Mouse (Mus musculus) lung, adult 2 months (tissue): Measurements from ENCODE around the gene Sned1. TPM values are rescaled to one million over a fixed set of nuclear protein-coding genes. Genes with fewer than 3 reads are reported as not detected.
"Not testable (repeated sequence)": the region's sequence is repeated elsewhere in the genome, so short reads cannot be mapped to it uniquely, and the experiment has no call there.

Experiments used
- DNase-seq: peaks from one replicate; pipeline ENCODE4 v3.0.0; 2022
- H3K4me1 ChIP-seq: fragments of 200-500 bp; 2 replicates; pipeline ENCODE4 v1.6.1; 2011; ENCODE audit warnings: low read length; ENCODE audit not compliant: control insufficient read depth, insufficient read depth
- H3K4me3 ChIP-seq: fragments of 200-500 bp; replicated peaks from 2 replicates; pipeline ENCODE3; 2011; ENCODE audit warnings: low read depth, mild to moderate bottlenecking, control low read depth, low read length; ENCODE audit errors: extremely low read depth
- CTCF ChIP-seq: fragments of 200-500 bp; IDR thresholded peaks from 2 replicates; pipeline ENCODE4 v1.5.1; 2011; ENCODE audit warnings: mild to moderate bottlenecking, low read length, control low read depth; ENCODE audit not compliant: insufficient read depth
- POLR2A ChIP-seq: fragments of 200-500 bp; IDR thresholded peaks from 2 replicates; pipeline ENCODE4 v1.6.1; 2011; ENCODE audit warnings: low read depth, mild to moderate bottlenecking, control low read depth, low read length, borderline replicate concordance; ENCODE audit errors: extremely low read depth
- WGBS: fragments of 180-500 bp; shearing (Covaris S2); methylation state at CpG from one replicate; pipeline ENCODE4 v1.1.7; 2018; 5-methylcytosine and 5-hydroxymethylcytosine counted together
- polyA plus RNA-seq: library from polyadenylated mRNA; depleted of rRNA; stranded (reverse); fragments of >200 nt; gene quantifications from 2 replicates; pipeline ENCODE4 v1.2.3, GENCODE M21; 2012; rRNA removed

Gene Sned1
- polyA plus RNA-seq, result 26.6 and 28.1 TPM in 2 replicates

DNA sequence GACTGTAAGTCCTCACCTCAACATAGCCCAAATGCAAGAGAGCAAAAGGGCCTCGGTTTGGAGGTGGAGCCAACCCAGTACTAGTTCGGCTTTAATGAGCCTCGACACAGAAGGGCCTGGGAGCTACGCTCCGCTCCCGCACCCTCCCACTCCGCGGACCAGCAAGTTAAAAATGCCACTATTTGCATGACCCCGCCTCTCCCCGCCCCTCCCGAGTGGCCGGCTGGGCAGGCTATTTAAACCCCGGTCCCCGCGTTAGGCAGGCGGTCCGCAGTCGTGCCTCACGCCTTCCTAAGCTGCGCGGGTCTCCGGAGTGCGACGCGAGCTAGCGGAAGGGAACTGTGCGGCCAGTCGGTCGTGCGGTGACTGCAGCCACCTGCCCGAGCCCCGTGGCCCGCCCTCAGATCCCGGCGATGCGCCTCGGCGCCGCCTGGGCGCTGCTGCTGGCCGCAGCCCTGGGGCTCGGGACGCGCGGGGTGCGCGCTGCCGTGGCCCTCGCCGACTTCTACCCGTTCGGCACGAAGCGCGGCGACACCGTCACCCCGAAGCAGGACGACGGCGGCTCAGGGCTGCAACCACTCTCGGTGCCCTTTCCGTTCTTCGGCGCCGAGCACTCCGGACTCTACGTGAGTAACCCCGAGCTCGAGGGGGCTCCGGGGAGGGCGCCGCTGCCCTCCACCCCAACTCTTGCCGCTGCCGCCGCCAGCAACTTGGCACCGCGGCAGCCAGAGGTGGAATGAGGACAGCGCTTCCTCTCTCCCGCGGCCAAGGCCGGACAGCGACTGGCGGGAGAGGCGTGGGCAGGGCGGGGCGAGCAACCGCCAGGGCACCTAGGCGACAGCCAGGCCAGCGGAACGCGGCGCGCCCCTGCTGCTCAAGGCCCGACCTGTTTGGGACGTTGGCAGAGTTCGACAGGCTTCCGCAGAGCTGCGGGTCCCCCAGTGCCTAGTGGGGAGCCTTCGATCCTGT is at the start of gene Sned1:
Gene Sned1 (plus strand): TSS at position 266 of the 969 bp plus-strand sequence.
- peak within 1 kb of the TSS; percentile 73 for H3K4me3 ChIP-seq
- WGBS, result 1% methylated on average over 100 of the region's 100 CpGs
- DNase-seq, result peak; percentile 92

DNA sequence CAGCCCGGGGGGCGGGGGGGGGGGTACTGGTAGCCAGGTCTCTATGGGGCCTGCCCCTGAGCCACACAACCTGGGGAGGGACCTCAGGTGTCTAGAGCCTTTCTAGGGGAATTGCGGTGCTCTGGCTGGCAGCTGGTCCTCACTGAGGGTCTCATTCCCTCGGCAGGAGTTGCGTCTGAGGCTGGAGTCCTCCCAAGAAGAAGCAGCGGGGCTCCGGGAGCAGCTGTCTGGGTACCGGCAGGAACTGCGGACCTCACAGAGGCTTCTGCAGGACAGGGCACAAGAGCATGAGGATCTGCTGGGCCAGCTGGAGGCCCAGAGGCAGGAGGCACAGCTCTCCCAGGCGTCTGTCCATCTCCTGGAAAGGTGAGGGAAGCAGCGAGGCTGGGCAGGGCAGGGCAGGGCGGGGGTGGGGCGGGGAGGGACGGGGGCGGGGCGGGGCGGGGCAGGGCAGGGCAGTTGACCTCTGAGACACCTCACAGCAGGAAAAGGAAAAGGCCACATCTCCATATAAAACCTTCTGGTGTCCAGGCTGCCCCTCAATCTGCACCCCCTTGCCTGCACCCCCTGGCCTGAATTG is 44.8 kb upstream of the Sned1 start:
- no peak for DNase-seq
- TF ChIP-seq CTCF (no peak), POLR2A (no peak)
- Histone ChIP-seq H3K4me3 (no peak overlapping the region), H3K4me1 (no peaks in the 10 kb centered on the region)
- WGBS, result 22% methylated on average over 15 of the region's 17 CpGs

More for the DNA sequence above, at the start of gene Sned1:
- TF ChIP-seq POLR2A (peak; percentile 96), CTCF (no peak)
- H3K4me1 ChIP-seq, result peaks cover 6% of the 10 kb centered on the region; the same call in 1 of the 2 replicates

DNA sequence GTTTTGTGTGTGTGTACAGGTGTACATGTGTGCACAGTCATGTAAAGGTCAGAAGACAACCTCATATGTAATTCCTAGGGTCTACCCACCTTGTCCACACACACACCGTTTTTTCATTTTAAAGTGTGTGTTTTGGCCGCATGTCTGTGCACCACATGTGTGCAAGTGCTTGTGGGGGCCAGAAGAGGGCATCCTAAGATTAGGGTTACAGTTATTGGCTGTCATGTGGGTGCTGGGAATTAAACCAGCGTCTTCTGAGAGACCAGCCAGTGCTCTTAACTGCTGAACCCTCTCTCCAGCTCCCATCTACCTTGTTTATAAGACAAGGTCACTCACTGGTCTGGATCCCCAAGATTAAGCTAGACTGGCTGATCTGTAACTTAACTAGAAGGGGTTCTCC is 40.7 kb upstream of the Sned1 start:
- TF ChIP-seq CTCF (no peak), POLR2A (no peak)
- 87% methylated on average over 3 of the region's 3 CpGs for WGBS
- no peak for DNase-seq
- H3K4me3 ChIP-seq, result no peak overlapping the region
- H3K4me1 ChIP-seq, result no peaks in the 10 kb centered on the region

DNA sequence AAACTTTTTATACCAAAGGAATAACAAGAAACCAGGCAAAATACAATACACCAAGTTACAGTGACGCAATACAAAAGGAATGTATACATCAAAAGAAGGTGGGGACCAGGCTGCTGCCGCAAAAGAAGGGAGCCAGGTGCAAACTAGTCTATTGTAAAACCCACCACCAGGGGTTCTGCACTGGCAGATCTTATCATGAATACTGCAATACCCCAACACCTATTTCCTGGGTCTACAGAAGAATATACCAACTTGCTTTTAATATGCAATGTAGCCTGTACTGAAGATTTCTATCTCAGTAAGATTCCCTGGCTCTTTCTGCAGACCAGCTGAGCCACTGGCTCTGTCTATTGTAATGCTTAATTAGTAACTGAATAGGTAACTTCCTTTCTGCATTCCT is 38.2 kb upstream of the Sned1 start:
- not testable (repeated sequence) for DNase-seq, H3K4me1 ChIP-seq, H3K4me3 ChIP-seq
- 85% methylated on average over 2 of the region's 2 CpGs for WGBS

DNA sequence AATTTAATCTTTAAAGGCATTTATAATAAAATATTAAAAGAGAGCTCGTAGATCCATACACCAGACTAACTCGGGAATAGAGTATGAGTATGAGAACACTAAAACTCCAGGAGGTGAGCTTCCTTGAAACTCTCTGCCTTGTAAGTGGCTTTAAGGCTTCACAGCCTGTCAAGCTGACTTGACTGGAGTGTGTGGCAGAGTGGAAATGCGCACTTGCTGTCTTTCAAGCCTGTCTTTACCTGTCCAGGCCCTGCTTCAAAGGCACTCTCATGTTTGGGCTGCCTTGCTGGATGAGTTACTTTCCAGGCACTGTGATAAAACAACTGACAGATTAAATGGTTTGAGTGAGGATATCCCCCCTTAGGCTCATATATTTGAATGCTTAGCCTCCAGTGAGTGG is 37.7 kb upstream of the Sned1 start:
- TF ChIP-seq POLR2A (no peak), CTCF (no peak)
- no peaks in the 10 kb centered on the region for H3K4me1 ChIP-seq
- H3K4me3 ChIP-seq, result no peak overlapping the region
- 78% methylated on average over 3 of the region's 3 CpGs for WGBS
- DNase-seq, result no peak

DNA sequence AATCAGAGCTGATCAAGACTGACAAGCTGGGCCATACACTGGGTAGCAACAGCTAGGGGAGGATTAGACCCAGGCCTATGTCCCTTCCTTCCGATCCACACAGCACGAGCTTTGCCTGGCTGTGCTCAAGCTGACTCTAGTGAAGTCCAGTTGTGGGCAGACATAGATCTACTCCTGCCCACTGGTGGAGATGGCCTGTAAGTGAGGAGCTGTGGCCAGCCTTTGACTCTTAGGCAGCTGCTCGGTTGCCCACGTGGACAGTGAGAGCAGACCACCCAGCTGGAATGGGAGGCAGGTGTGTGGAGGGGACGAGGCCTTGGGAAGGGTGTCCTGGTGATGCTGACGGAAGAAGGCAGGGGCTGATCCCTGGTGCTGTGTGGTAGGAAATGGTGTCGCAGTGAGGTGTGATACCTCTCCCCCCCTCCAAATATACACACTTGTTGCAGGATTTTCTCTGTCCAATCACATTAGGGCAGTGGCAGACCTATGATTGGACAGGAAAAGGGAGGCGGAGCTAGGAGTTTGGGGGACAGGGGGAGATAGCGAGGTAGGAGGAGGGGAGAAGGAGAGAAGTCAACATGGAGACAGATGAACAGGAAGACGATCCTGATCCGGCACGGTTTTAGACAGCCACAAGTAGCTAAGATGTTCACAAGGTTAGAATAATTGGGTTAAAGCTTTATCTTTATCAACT is 29.2 kb upstream of the Sned1 start:
- WGBS, result 62% methylated on average over 12 of the region's 12 CpGs
- no peak for TF ChIP-seq CTCF
- no peak for TF ChIP-seq POLR2A

DNA sequence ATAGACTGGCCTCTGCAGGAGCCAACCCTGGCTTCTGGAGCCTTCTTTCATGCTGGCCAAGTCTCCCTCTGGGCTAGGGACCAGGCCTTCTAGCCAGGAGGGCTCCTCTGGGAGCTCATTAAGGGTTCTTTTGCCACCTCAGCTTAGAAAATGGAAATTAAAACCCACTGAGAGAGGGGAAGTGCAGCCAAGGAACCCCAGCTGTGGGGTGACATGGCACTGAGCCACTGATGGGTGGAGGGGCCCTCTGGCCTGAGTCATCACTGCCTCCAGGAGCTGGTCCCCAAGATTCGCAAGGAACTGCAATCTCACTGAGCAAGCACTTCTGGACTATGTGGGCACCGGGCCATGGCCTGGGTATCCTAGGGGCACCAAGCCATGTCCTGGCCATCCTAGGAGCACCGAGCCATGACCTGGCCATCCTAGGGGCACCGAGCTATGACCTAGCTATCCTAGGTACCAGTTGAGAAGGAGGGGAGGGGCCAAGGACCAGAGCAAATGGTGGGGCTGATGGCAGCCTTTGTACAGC is 28.0 kb upstream of the Sned1 start:
- no peak overlapping the region for H3K4me3 ChIP-seq
- WGBS, result 80% methylated on average over 4 of the region's 4 CpGs
- TF ChIP-seq POLR2A (no peak), CTCF (no peak)
- DNase-seq, result no peak
- peaks cover 11% of the 10 kb centered on the region for H3K4me1 ChIP-seq

More for the DNA sequence above, 29.2 kb upstream of the Sned1 start:
- H3K4me1 ChIP-seq, result peaks cover 11% of the 10 kb centered on the region
- H3K4me3 ChIP-seq, result no peak overlapping the region
- DNase-seq, result no peak

DNA sequence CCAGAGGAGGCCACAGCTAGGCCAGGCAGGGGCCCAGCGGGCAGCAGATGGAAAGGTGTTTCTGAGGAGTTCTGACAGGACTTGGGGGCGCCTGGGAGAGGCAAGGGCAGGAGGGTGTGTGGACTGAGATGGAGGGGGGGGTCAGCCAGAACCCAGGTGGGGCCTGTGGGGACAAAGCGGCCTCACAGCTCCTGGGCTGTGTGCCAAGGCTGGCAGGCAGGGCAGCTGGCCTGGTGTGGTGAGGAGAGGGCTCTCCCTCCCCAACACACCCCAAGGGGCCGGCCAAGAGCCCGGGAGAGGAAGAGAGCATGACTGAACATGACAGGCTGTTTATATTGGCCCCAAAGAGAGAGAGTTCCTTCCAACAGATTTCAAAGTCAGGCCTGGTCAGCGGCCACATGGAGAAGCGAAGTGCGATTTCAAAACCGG is 25.4 kb upstream of the Sned1 start:
- peak; percentile 57 for DNase-seq
- Histone ChIP-seq H3K4me1 (peaks cover 11% of the 10 kb centered on the region), H3K4me3 (no peak overlapping the region)
- 5% methylated on average over 9 of the region's 9 CpGs for WGBS
- TF ChIP-seq CTCF (no peak), POLR2A (no peak)

DNA sequence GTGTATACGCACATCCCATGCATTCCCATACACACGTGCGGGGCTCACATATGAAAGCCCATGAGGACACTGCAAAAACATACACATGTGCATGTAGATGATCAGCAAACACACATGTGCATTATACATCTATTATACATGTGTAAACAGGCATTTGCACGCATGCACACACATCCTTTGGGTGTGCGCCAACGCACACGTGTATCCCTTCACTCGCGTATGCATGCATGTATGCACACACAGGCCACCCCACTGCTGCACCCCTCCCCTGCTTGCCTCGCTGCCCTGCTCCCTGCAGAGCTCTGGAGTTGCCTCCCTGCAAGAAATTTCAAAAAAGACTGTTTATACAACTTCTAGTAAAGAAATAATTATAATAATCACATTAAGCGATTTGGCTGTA is 24.6 kb upstream of the Sned1 start:
- DNase-seq, result no peak
- no peak overlapping the region for H3K4me3 ChIP-seq
- 65% methylated on average over 11 of the region's 11 CpGs for WGBS
- peaks cover 11% of the 10 kb centered on the region for H3K4me1 ChIP-seq
- TF ChIP-seq POLR2A, result no peak
- TF ChIP-seq CTCF, result no peak
